In the genomic region with DNA sequence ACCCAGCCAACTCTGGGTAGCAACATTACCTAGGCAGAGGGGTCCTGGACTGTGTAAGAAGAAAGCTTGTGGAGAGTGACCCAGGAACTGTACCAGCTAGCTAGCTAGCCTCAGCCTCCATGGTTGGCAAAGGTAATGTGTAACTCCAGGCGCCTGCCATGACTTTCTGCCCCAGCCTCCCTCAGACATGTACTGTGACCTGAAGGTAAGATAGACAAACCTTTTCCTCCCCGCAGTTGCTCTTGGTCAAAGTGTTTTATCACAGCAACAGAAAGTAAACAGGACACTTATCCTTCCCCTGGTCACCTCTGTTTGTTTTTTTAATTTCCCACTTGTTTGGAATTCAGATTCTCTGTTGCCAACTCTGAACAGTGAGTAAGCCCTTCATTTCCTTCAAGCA, we compare ENCODE assay signal across 20 mouse cellular contexts. TPM values are rescaled to one million over a fixed set of nuclear protein-coding genes. Genes with fewer than 3 reads are reported as not detected.
DNase-seq lines count a peak whose midpoint lies in the region; ATAC-seq and TF ChIP-seq lines count a peak whose summit lies in the region.
"Had no signal": no experiment of that assay in that cellular context is flagged by ENCODE, and none has a peak within 500 bp of the region (broad histone marks: within the 10 kb centered on the region; RNA-seq: fewer than 3 reads in every experiment).

No protein-coding gene starts in this region.

- peaks cover 21% of the 10 kb centered on the region for H3K36me3 ChIP-seq in erythroblast, embryonic 14.5 days (ENCODE audit: control insufficient read depth)
- peaks cover 19% of the 10 kb centered on the region for H3K36me3 ChIP-seq in liver, embryonic 12.5 days
- H3K36me3 ChIP-seq in liver, postnatal 0 days (replicated peaks; ENCODE audit: insufficient read depth, low read length), result no peaks in the 10 kb centered on the region; the same call in 1 of the 2 replicates
- no peaks in the 10 kb centered on the region for H3K36me3 ChIP-seq in liver, embryonic 14.5 days (replicated peaks; ENCODE audit: control insufficient read depth, insufficient read depth, low read depth)
- H3K36me3 ChIP-seq: embryonic facial prominence, embryonic 15.5 days; hindbrain, embryonic 15.5 days; limb, embryonic 15.5 days had no signal

- H3K9me3 ChIP-seq in erythroblast, embryonic 14.5 days (ENCODE audit: control insufficient read depth, low read length), result no peaks in the 10 kb centered on the region
- H3K9me3 ChIP-seq in liver, embryonic 12.5 days (replicated peaks), result no peaks in the 10 kb centered on the region
- H3K9me3 ChIP-seq in liver, postnatal 0 days (ENCODE audit: low read length), result no peaks in the 10 kb centered on the region
- H3K9me3 ChIP-seq in liver, embryonic 14.5 days (ENCODE audit: control insufficient read depth, low read length), result no peaks in the 10 kb centered on the region
- H3K9me3 ChIP-seq: embryonic facial prominence, embryonic 15.5 days; forebrain, embryonic 12.5 days; heart, embryonic 13.5 days; hindbrain, embryonic 15.5 days; limb, embryonic 15.5 days had no signal

- H3K4me2 ChIP-seq in liver, embryonic 12.5 days, result peak overlapping the region; percentile 62; the same call in 1 of the 2 replicates
- H3K4me2 ChIP-seq in liver, postnatal 0 days (ENCODE audit: low read depth, low read length), result no peak overlapping the region
- no peak overlapping the region for H3K4me2 ChIP-seq in liver, embryonic 14.5 days (ENCODE audit: low read depth)

- no peak for DNase-seq in liver, postnatal 0 days
- DNase-seq in A20 (ENCODE audit: low read depth, low spot score), result peak; percentile 26
- DNase-seq in liver, embryonic 14.5 days (ENCODE audit: low read depth in 3 of 3, low spot score in 3 of 3), result no peak
- no peak for DNase-seq in T-cell, adult 2 months (ENCODE audit: low spot score)
- DNase-seq: adrenal gland, adult 8-10 months; cerebellum, postnatal 10 days; heart, adult 18-20 months; heart, postnatal 36 days; kidney, postnatal 14 days; lung, postnatal 36 days; thymus, postnatal 25 days had no signal

- H3K4me1 ChIP-seq in erythroblast, embryonic 14.5 days (ENCODE audit: control insufficient read depth), result peaks cover 34% of the 10 kb centered on the region
- peaks cover 33% of the 10 kb centered on the region for H3K4me1 ChIP-seq in liver, embryonic 12.5 days
- H3K4me1 ChIP-seq in liver, postnatal 0 days (ENCODE audit: insufficient read depth), result peaks cover 19% of the 10 kb centered on the region
- peaks cover 7 to 11% of the 10 kb centered on the region in 2 experiments; a peak in 3 of 4 replicates for H3K4me1 ChIP-seq in liver, embryonic 14.5 days (replicated peaks; ENCODE audit: control insufficient read depth in 2 of 2, insufficient read depth in 2 of 2, low read length in 1 of 2)

- peak overlapping the region; percentile 16 for H3K4me3 ChIP-seq in erythroblast, embryonic 14.5 days (replicated peaks)
- H3K4me3 ChIP-seq in liver, embryonic 12.5 days, result no peak overlapping the region
- no peak overlapping the region for H3K4me3 ChIP-seq in liver, postnatal 0 days (ENCODE audit: low read depth, low read length)
- H3K4me3 ChIP-seq in liver, embryonic 14.5 days (ENCODE audit: insufficient read depth in 1 of 2, low read depth in 2 of 2, low read length in 2 of 2), result no peak overlapping the region

- WGBS in liver, embryonic 12.5 days (ENCODE audit: insufficient replicate concordance), result 71% methylated on average over 2 of the region's 2 CpGs
- 71% methylated on average over 2 of the region's 2 CpGs for WGBS in liver, postnatal 0 days (ENCODE audit: insufficient replicate concordance)
- WGBS in liver, embryonic 14.5 days (ENCODE audit: insufficient replicate concordance), result 49% methylated on average over 2 of the region's 2 CpGs

- no peaks in the 10 kb centered on the region for H3K27me3 ChIP-seq in erythroblast, embryonic 14.5 days (ENCODE audit: control insufficient read depth)
- H3K27me3 ChIP-seq in liver, embryonic 12.5 days (replicated peaks), result no peaks in the 10 kb centered on the region
- no peaks in the 10 kb centered on the region for H3K27me3 ChIP-seq in liver, postnatal 0 days (ENCODE audit: insufficient read depth, low read length)
- H3K27me3 ChIP-seq in liver, embryonic 14.5 days (ENCODE audit: control insufficient read depth, insufficient read depth, low read length), result no peaks in the 10 kb centered on the region
- H3K27me3 ChIP-seq: embryonic facial prominence, embryonic 15.5 days; forebrain, embryonic 12.5 days; heart, embryonic 13.5 days; hindbrain, embryonic 15.5 days; limb, embryonic 15.5 days had no signal

- peak overlapping the region; percentile 32; the same call in 1 of the 2 replicates for H3K27ac ChIP-seq in liver, embryonic 12.5 days
- H3K27ac ChIP-seq in liver, postnatal 0 days (ENCODE audit: low read depth), result no peak overlapping the region
- H3K27ac ChIP-seq in liver, embryonic 14.5 days, result peak overlapping the region; percentile 14; the same call in 1 of the 2 replicates
- H3K27ac ChIP-seq: embryonic facial prominence, embryonic 15.5 days; forebrain, embryonic 12.5 days; heart, embryonic 13.5 days; hindbrain, embryonic 15.5 days; limb, embryonic 15.5 days had no signal

- no peak for ATAC-seq in erythroblast, adult 5-6 weeks (replicated peaks; ENCODE audit: low FRiP score, poor library complexity, severe bottlenecking)
- ATAC-seq in liver, embryonic 12.5 days, result no peak
- no peak for ATAC-seq in liver, postnatal 0 days
- no peak for ATAC-seq in liver, embryonic 14.5 days (ENCODE audit: insufficient read depth)

- TF ChIP-seq EP300 in liver, postnatal 0 days (IDR thresholded peaks at IDR 0.05; ENCODE audit: low read depth), result no peak
- TF ChIP-seq EP300 in liver, embryonic 14.5 days (IDR thresholded peaks at IDR 0.05; ENCODE audit: low read depth), result no peak

- peak overlapping the region; percentile 56 for H3K9ac ChIP-seq in liver, embryonic 12.5 days
- H3K9ac ChIP-seq in liver, postnatal 0 days (replicated peaks), result no peak overlapping the region
- no peak overlapping the region; the same call in 1 of the 2 replicates for H3K9ac ChIP-seq in liver, embryonic 14.5 days (replicated peaks)
- H3K9ac ChIP-seq: embryonic facial prominence, embryonic 15.5 days; forebrain, embryonic 12.5 days; hindbrain, embryonic 15.5 days; limb, embryonic 15.5 days had no signal

- TF ChIP-seq CTCF in liver, postnatal 0 days (IDR thresholded peaks at IDR 0.05; ENCODE audit: low read depth), result no peak
- TF ChIP-seq CTCF in liver, embryonic 14.5 days (IDR thresholded peaks at IDR 0.05; ENCODE audit: low read depth), result no peak

RNA-seq across cellular contexts. Expression of a gene that starts 1.1 kb away (rescaled TPM):
- polyA plus RNA-seq in erythroblast, embryonic 14.5 days (2012), result 8.5 and 11.1 TPM in 2 replicates
- total RNA-seq in erythroblast, adult 5-6 weeks (2015; ENCODE audit: low replicate concordance), result 11.1 and 23.6 TPM in 2 replicates
- total RNA-seq in erythroblast, adult 5-6 weeks (2017; ENCODE audit: low replicate concordance), result 13.5 and 15.6 TPM in 2 replicates
- 57.6 and 58.7 TPM in 2 replicates for polyA plus RNA-seq in liver, embryonic 12.5 days (2016; fragmentation: Nextera tagmentation; extraction: Ambion mirVana)
- polyA plus RNA-seq in liver, postnatal 0 days (2015; fragmentation: Nextera tagmentation; extraction: Ambion mirVana), result 17.9 and 18.8 TPM in 2 replicates
- polyA plus RNA-seq in liver, embryonic 14.5 days (2012; rRNA removed), result 21.9 and 26.2 TPM in 2 replicates
- 29.4 and 34.3 TPM in 2 replicates for polyA plus RNA-seq in liver, embryonic 14.5 days (2014; fragmentation: Nextera tagmentation; extraction: Ambion mirVana)

RNA-seq across cellular contexts. Expression of a gene that starts 1.2 kb away (rescaled TPM):
- not detected in 2 replicates for polyA plus RNA-seq in erythroblast, embryonic 14.5 days (2012)
- not detected in 2 replicates for total RNA-seq in erythroblast, adult 5-6 weeks (2015; ENCODE audit: low replicate concordance)
- total RNA-seq in erythroblast, adult 5-6 weeks (2017; ENCODE audit: low replicate concordance), result not detected in 2 replicates
- not detected in 2 replicates for polyA plus RNA-seq in liver, embryonic 12.5 days (2016; fragmentation: Nextera tagmentation; extraction: Ambion mirVana)
- not detected in 2 replicates for polyA plus RNA-seq in liver, postnatal 0 days (2015; fragmentation: Nextera tagmentation; extraction: Ambion mirVana)
- polyA plus RNA-seq in liver, embryonic 14.5 days (2012; rRNA removed), result 0.05 and 0.09 TPM in 2 replicates
- polyA plus RNA-seq in liver, embryonic 14.5 days (2014; fragmentation: Nextera tagmentation; extraction: Ambion mirVana), result not detected in 2 replicates
- polyA plus RNA-seq: heart, embryonic 13.5 days; hindbrain, embryonic 15.5 days had no signal

RNA-seq across cellular contexts. Expression of a gene that starts 7.4 kb away (rescaled TPM):
- 0.08 TPM in 1 of 2 replicates, not detected in the other for polyA plus RNA-seq in erythroblast, embryonic 14.5 days (2012)
- 2.1 TPM in 1 of 2 replicates, not detected in the other for total RNA-seq in erythroblast, adult 5-6 weeks (2015; ENCODE audit: low replicate concordance)
- total RNA-seq in erythroblast, adult 5-6 weeks (2017; ENCODE audit: low replicate concordance), result not detected in 2 replicates
- 0.23 and 0.28 TPM in 2 replicates for polyA plus RNA-seq in liver, embryonic 12.5 days (2016; fragmentation: Nextera tagmentation; extraction: Ambion mirVana)
- 1.0 and 1.3 TPM in 2 replicates for polyA plus RNA-seq in liver, postnatal 0 days (2015; fragmentation: Nextera tagmentation; extraction: Ambion mirVana)
- polyA plus RNA-seq in liver, embryonic 14.5 days (2012; rRNA removed), result 0.24 and 0.27 TPM in 2 replicates
- 0.27 and 0.30 TPM in 2 replicates for polyA plus RNA-seq in liver, embryonic 14.5 days (2014; fragmentation: Nextera tagmentation; extraction: Ambion mirVana)

RNA-seq across cellular contexts. Expression of a gene that starts 12.9 kb away (rescaled TPM):
- not detected in 2 replicates for polyA plus RNA-seq in erythroblast, embryonic 14.5 days (2012)
- not detected in 2 replicates for total RNA-seq in erythroblast, adult 5-6 weeks (2015; ENCODE audit: low replicate concordance)
- not detected in 2 replicates for total RNA-seq in erythroblast, adult 5-6 weeks (2017; ENCODE audit: low replicate concordance)
- polyA plus RNA-seq in liver, embryonic 12.5 days (2016; fragmentation: Nextera tagmentation; extraction: Ambion mirVana), result 0.11 TPM in 1 of 2 replicates, not detected in the other
- not detected in 2 replicates for polyA plus RNA-seq in liver, postnatal 0 days (2015; fragmentation: Nextera tagmentation; extraction: Ambion mirVana)
- polyA plus RNA-seq in liver, embryonic 14.5 days (2012; rRNA removed), result not detected in 2 replicates
- polyA plus RNA-seq in liver, embryonic 14.5 days (2014; fragmentation: Nextera tagmentation; extraction: Ambion mirVana), result not detected in 2 replicates
- total RNA-seq: gastrocnemius, adult 8-10 months; heart, adult 18-20 months; heart, postnatal 36 days had no signal
- polyA plus RNA-seq: heart, embryonic 13.5 days had no signal

RNA-seq across cellular contexts. Expression of a gene that starts 19.8 kb away (rescaled TPM):
- not detected in 2 replicates for polyA plus RNA-seq in erythroblast, embryonic 14.5 days (2012)
- 0.77 TPM in 1 of 2 replicates, not detected in the other for total RNA-seq in erythroblast, adult 5-6 weeks (2015; ENCODE audit: low replicate concordance)
- 0.60 TPM in 1 of 2 replicates, not detected in the other for total RNA-seq in erythroblast, adult 5-6 weeks (2017; ENCODE audit: low replicate concordance)
- 6.1 and 6.3 TPM in 2 replicates for polyA plus RNA-seq in liver, embryonic 12.5 days (2016; fragmentation: Nextera tagmentation; extraction: Ambion mirVana)
- polyA plus RNA-seq in liver, postnatal 0 days (2015; fragmentation: Nextera tagmentation; extraction: Ambion mirVana), result 4.2 and 4.5 TPM in 2 replicates
- 6.1 and 6.2 TPM in 2 replicates for polyA plus RNA-seq in liver, embryonic 14.5 days (2012; rRNA removed)
- 3.1 and 3.4 TPM in 2 replicates for polyA plus RNA-seq in liver, embryonic 14.5 days (2014; fragmentation: Nextera tagmentation; extraction: Ambion mirVana)
